Mouse (Mus musculus) midbrain, embryonic 14.5 days (tissue): ENCODE measurements around the gene Cenpi. TPM values are rescaled to one million over a fixed set of nuclear protein-coding genes. Genes with fewer than 3 reads are reported as not detected.
"Not testable (repeated sequence)": the region's sequence is repeated elsewhere in the genome, so short reads cannot be mapped to it uniquely, and the experiment has no call there.

ENCODE experiments used
- ATAC-seq: fragments of 200-750 bp; cut with Nextera tagmentation; 2 replicates; pipeline ENCODE4 v1.8.0; 2017; ENCODE audit warnings: moderate number of reproducible peaks, moderate library complexity; ENCODE audit not compliant: low FRiP score, low TSS enrichment
- DNase-seq: peaks from one replicate; pipeline ENCODE4 v3.0.0-alpha.2; 2015
- H3K27ac ChIP-seq: fragments of 300-500 bp; sonication (generic); replicated peaks from 2 replicates; pipeline ENCODE4 v1.5.1; 2014; ENCODE audit warnings: mild to moderate bottlenecking, low read depth, low read length, moderate library complexity
- H3K27me3 ChIP-seq: fragments of 300-500 bp; sonication (generic); 2 replicates; pipeline ENCODE4 v1.6.1; 2014; ENCODE audit warnings: low read length, control low read depth, mixed read lengths; ENCODE audit not compliant: control insufficient read depth, insufficient read depth
- H3K36me3 ChIP-seq: fragments of 300-500 bp; sonication (generic); 2 replicates; pipeline ENCODE4 v1.6.1; 2014; ENCODE audit warnings: low read length, control low read depth; ENCODE audit not compliant: control insufficient read depth, insufficient read depth
- H3K4me1 ChIP-seq: fragments of 300-500 bp; sonication (generic); 2 replicates; pipeline ENCODE4 v1.6.1; 2014; ENCODE audit warnings: mild to moderate bottlenecking, antibody characterized with exemption, low read length, control low read depth; ENCODE audit not compliant: control insufficient read depth, insufficient read depth
- H3K4me2 ChIP-seq: fragments of 300-500 bp; sonication (generic); 2 replicates; pipeline ENCODE4 v1.6.1; 2014; ENCODE audit warnings: mild to moderate bottlenecking, low read length, moderate library complexity
- H3K4me3 ChIP-seq: fragments of 300-500 bp; sonication (generic); replicated peaks from 2 replicates; pipeline ENCODE4 v1.5.1; 2014; ENCODE audit warnings: low read depth, low read length
- H3K9ac ChIP-seq: fragments of 300-500 bp; sonication (generic); replicated peaks from 2 replicates; pipeline ENCODE4 v1.6.1; 2014; ENCODE audit warnings: mild to moderate bottlenecking, low read length, moderate library complexity
- H3K9me3 ChIP-seq: fragments of 300-500 bp; sonication (generic); 2 replicates; pipeline ENCODE4 v1.6.1; 2016; ENCODE audit warnings: low read length, control low read depth, mixed read lengths; ENCODE audit not compliant: control insufficient read depth
- WGBS: fragments of 180-500 bp; shearing (Covaris S2); extraction: QIAGEN DNeasy Blood & Tissue Kit; methylation state at CpG from one replicate; pipeline ENCODE4 v1.1.7; 2014; 5-methylcytosine and 5-hydroxymethylcytosine counted together
- polyA plus RNA-seq: library from polyadenylated mRNA; unstranded; fragments of >200 nt; fragmentation: Nextera tagmentation; extraction: Ambion mirVana; gene quantifications from 2 replicates; pipeline ENCODE4 v1.2.1, GENCODE M21; 2014

The Cenpi gene
- polyA plus RNA-seq, 1 experiment from 2014 or later: 8.6 TPM

DNA sequence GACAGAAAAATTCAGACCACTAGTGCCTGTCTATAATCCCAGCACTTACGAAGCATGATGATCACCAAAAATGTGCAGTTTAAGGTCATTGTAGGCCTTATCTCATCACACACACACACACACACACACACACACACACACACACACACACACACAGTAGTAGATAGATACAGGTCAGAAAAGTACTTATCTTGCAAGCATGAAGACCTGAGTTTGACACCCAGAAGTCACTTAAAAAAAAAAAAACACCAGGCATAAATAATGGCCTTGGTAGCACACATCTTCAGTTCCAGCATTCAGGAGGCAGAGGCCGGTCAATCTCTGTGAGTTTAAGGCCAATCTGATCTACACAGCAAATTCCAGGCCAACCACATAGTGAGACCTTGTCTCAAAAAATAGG lies 20.6 kb upstream of the Cenpi start:
- Histone ChIP-seq H3K36me3 (no peaks in the 10 kb centered on the region), H3K27ac (no peak overlapping the region), H3K9me3 (no peaks in the 10 kb centered on the region), H3K27me3 (no peaks in the 10 kb centered on the region), H3K4me2 (no peak overlapping the region), H3K4me3 (no peak overlapping the region), H3K9ac (no peak overlapping the region), H3K4me1 (no peaks in the 10 kb centered on the region)
- DNase-seq: no peak
- no peak for ATAC-seq
- 96% methylated on average over 2 of the region's 2 CpGs for WGBS

- peak overlapping the region; percentile 56 for H3K4me2 ChIP-seq
- WGBS: 33% methylated on average over 9 of the region's 9 CpGs
- ATAC-seq (peak; percentile 28; the same call in 1 of the 2 replicates), DNase-seq (peak; percentile 28)
- H3K36me3 ChIP-seq: no peaks in the 10 kb centered on the region
- H3K9me3 ChIP-seq: no peaks in the 10 kb centered on the region
- H3K27ac ChIP-seq: peak overlapping the region; percentile 85
- H3K4me3 ChIP-seq: peak overlapping the region; percentile 45
- H3K27me3 ChIP-seq: no peaks in the 10 kb centered on the region
- peak overlapping the region; percentile 62 for H3K9ac ChIP-seq
- H3K4me1 ChIP-seq: 0 out of 2 replicates have a peak, but pooled peaks cover 5% of the 10 kb centered on the region
Measured at GRCm38 (mm10) chrX:134296301-134296700, 11.6 kb upstream of the Cenpi start.

- Histone ChIP-seq H3K27me3 (no peaks in the 10 kb centered on the region), H3K4me1 (0 out of 2 replicates have a peak, but pooled peaks cover 5% of the 10 kb centered on the region), H3K36me3 (no peaks in the 10 kb centered on the region), H3K27ac (peak overlapping the region; percentile 85), H3K4me3 (peak overlapping the region; percentile 45), H3K9me3 (no peaks in the 10 kb centered on the region), H3K9ac (peak overlapping the region; percentile 62), H3K4me2 (peak overlapping the region; percentile 56)
- ATAC-seq: peak; percentile 39; the same call in 1 of the 2 replicates
- 18% methylated on average over 7 of the region's 7 CpGs for WGBS
- no peak for DNase-seq
Measured at GRCm38 (mm10) chrX:134296737-134297136, 11.1 kb upstream of the Cenpi start.

DNA sequence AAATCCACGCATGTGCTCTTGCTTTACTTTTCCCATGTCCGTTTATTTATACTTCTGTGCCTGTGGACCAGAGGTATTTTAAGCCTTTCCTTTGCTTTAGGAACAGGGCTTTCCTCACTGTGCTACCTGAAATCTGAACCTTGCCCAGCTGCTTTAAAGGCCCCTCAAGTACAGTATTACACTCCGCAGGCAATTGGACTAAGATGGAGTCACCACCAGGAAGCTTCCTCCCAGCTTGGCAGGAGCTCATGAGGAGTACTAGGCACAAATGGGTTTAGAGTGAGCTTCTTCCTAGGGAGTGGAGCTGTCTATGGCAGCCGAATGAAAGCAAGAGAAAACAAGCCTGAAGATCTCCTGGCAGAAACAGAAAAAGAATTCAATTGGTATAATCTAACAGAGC lies 10.7 kb upstream of the Cenpi start:
- 39% methylated on average over 4 of the region's 4 CpGs for WGBS
- Histone ChIP-seq H3K9ac (peak overlapping the region; percentile 62), H3K27ac (peak overlapping the region; percentile 85), H3K4me3 (peak overlapping the region; percentile 45), H3K4me2 (peak overlapping the region; percentile 56), H3K36me3 (no peaks in the 10 kb centered on the region), H3K27me3 (no peaks in the 10 kb centered on the region), H3K9me3 (no peaks in the 10 kb centered on the region), H3K4me1 (0 out of 2 replicates have a peak, but pooled peaks cover 5% of the 10 kb centered on the region)
- DNase-seq: peak; percentile 25
- no peak for ATAC-seq

DNA sequence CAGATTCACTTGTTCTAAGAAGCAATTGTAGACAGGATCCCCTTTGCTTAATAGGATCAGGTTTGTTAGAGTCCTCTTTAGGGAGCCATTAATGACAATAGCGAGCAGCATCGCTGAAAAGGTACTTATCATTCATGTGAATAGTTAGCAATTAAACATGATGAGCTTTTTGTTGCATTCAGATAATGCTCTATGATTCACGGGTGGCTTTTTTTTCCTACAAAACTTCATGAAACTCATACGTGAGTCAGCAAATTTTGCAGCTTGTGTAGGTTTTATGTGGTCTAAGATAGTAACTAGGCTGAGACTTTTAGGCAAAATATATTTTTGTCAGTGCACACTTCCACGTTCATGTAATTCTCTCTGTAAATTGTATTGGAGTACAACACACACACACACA lies 7.7 kb upstream of the Cenpi start:
- 60% methylated on average over 5 of the region's 5 CpGs for WGBS
- H3K4me3 ChIP-seq: no peak overlapping the region
- no peak overlapping the region for H3K4me2 ChIP-seq
- no peak overlapping the region for H3K27ac ChIP-seq
- no peaks in the 10 kb centered on the region for H3K9me3 ChIP-seq
- no peaks in the 10 kb centered on the region for H3K27me3 ChIP-seq
- no peaks in the 10 kb centered on the region for H3K36me3 ChIP-seq
- H3K9ac ChIP-seq: no peak overlapping the region
- H3K4me1 ChIP-seq: 0 out of 2 replicates have a peak, but pooled peaks cover 5% of the 10 kb centered on the region
- no peak for DNase-seq
- ATAC-seq: no peak

- Histone ChIP-seq H3K4me2 (no peak overlapping the region), H3K4me3 (no peak overlapping the region), H3K4me1 (0 out of 2 replicates have a peak, but pooled peaks cover 5% of the 10 kb centered on the region), H3K9ac (no peak overlapping the region), H3K27me3 (no peaks in the 10 kb centered on the region), H3K36me3 (no peaks in the 10 kb centered on the region), H3K9me3 (no peaks in the 10 kb centered on the region), H3K27ac (no peak overlapping the region)
- DNase-seq (no peak), ATAC-seq (no peak)
- 98% methylated on average over 1 of the region's 1 CpGs for WGBS
Measured at GRCm38 (mm10) chrX:134303287-134303686, 4.6 kb upstream of the Cenpi start.

DNA sequence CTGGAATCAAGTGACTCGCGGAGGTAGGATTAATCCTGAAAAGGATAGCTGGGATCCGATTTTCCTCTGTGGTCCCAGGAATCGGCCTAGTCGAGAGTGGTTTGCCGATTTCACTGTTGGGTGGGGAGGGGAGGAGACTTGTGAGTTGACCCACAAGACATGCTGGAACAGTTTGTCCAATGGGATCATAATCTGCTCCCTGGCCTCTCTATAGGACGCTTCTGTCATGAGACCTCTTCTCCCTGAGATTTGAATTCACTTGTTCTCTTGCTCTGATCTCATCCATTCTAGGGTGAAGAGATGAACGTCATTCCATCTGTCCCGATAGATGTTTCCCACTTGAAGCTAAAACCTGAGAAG lies 371 bp downstream of the Cenpi start:
- Histone ChIP-seq H3K36me3 (no peaks in the 10 kb centered on the region), H3K9me3 (no peaks in the 10 kb centered on the region), H3K4me3 (peak overlapping the region; percentile 36), H3K4me2 (peak overlapping the region; percentile 57), H3K27me3 (no peaks in the 10 kb centered on the region), H3K27ac (no peak overlapping the region), H3K4me1 (no peaks in the 10 kb centered on the region), H3K9ac (peak overlapping the region; percentile 36; the same call in 1 of the 2 replicates)
- 34% methylated on average over 9 of the region's 9 CpGs for WGBS
- no peak for DNase-seq
- ATAC-seq: peak; percentile 70

DNA sequence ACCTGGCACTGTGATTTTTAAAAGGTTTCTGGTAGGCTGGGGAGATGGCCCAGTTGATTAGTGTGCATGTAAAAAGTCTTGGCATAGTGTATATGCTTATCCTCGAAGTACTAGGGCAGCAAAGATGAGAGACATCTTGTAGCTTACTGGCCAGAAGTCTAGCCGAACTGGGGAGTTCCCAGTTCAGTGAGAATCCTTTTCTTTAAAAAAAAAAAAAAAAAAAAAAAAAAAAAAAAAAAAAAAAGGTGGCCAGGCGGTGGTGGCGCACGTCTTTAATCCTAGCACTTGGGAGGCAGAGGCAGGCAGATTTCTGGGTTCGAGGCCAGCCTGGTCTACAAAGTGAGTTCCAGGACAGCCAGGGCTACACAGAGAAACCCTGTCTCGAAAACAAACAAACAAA lies 3.3 kb downstream of the Cenpi start:
- H3K9me3 ChIP-seq, H3K27me3 ChIP-seq, H3K4me3 ChIP-seq, H3K27ac ChIP-seq, H3K4me2 ChIP-seq, DNase-seq, H3K36me3 ChIP-seq, H3K9ac ChIP-seq, ATAC-seq, H3K4me1 ChIP-seq: not testable (repeated sequence)
- 88% methylated on average over 7 of the region's 7 CpGs for WGBS

GRCm38 (mm10) chrX:134319153-134319932 lies 11.5 kb downstream of the Cenpi start:
- H3K4me2 ChIP-seq: no peak overlapping the region
- H3K36me3 ChIP-seq: no peaks in the 10 kb centered on the region
- DNase-seq: peak; percentile 55
- no peaks in the 10 kb centered on the region for H3K4me1 ChIP-seq
- no peak overlapping the region for H3K27ac ChIP-seq
- no peaks in the 10 kb centered on the region for H3K9me3 ChIP-seq
- H3K9ac ChIP-seq: no peak overlapping the region
- H3K27me3 ChIP-seq: no peaks in the 10 kb centered on the region
- no peak overlapping the region for H3K4me3 ChIP-seq
- WGBS: 86% methylated on average over 2 of the region's 2 CpGs
- ATAC-seq: no peak
